ENCODE assay signal across 17 mouse cellular contexts in genomic region chr13:24316563-24316962, GRCm38 (mm10). TPM values are rescaled to one million over a fixed set of nuclear protein-coding genes. Genes with fewer than 3 reads are reported as not detected.
DNase-seq lines count a peak whose midpoint lies in the region; ATAC-seq and TF ChIP-seq lines count a peak whose summit lies in the region.
"Had no signal": no experiment of that assay in that cellular context is flagged by ENCODE, and none has a peak within 500 bp of the region (broad histone marks: within the 10 kb centered on the region; RNA-seq: fewer than 3 reads in every experiment).

No protein-coding gene starts in this region.

- no peaks in the 10 kb centered on the region for H3K27me3 ChIP-seq in forebrain, embryonic 13.5 days
- no peaks in the 10 kb centered on the region for H3K27me3 ChIP-seq in forebrain, embryonic 10.5 days (ENCODE audit: poor library complexity, severe bottlenecking)
- H3K27me3 ChIP-seq: hindbrain, embryonic 12.5 days; limb, embryonic 12.5 days; stomach, embryonic 15.5 days had no signal

- no peak overlapping the region for H3K27ac ChIP-seq in forebrain, embryonic 13.5 days
- H3K27ac ChIP-seq in forebrain, embryonic 10.5 days = no peak overlapping the region
- no peak overlapping the region for H3K27ac ChIP-seq in layer of hippocampus, adult 2 months
- H3K27ac ChIP-seq: hindbrain, embryonic 12.5 days; limb, embryonic 12.5 days; stomach, embryonic 15.5 days had no signal

- 68% methylated on average over 3 of the region's 3 CpGs for WGBS in forebrain, embryonic 13.5 days
- WGBS in forebrain, embryonic 10.5 days = 78% methylated on average over 3 of the region's 3 CpGs

- 0 out of 2 replicates have a peak, but pooled peaks have one; percentile 41 for ATAC-seq in forebrain, embryonic 13.5 days
- no peak for ATAC-seq in granulocyte monocyte progenitor cell, adult 5-6 weeks (replicated peaks; ENCODE audit: poor library complexity, severe bottlenecking)
- ATAC-seq: lung, postnatal 0 days had no signal

- no peaks in the 10 kb centered on the region for H3K36me3 ChIP-seq in forebrain, embryonic 13.5 days (ENCODE audit: poor library complexity, severe bottlenecking)
- H3K36me3 ChIP-seq in forebrain, embryonic 10.5 days (replicated peaks) = no peaks in the 10 kb centered on the region
- H3K36me3 ChIP-seq: hindbrain, embryonic 12.5 days; limb, embryonic 12.5 days; stomach, embryonic 15.5 days had no signal

- DNase-seq in forebrain, embryonic 10.5 days (ENCODE audit: extremely low spot score, low spot score) = no peak
- DNase-seq in layer of hippocampus, adult 2 months (ENCODE audit: low spot score in 2 of 2) = no peak
- no peak for DNase-seq in layer of hippocampus, postnatal 36 days
- peak; percentile 39 for DNase-seq in testis, postnatal 10 days (ENCODE audit: low spot score)
- no peak for DNase-seq in testis, postnatal 14 days (ENCODE audit: low spot score)
- no peak for DNase-seq in thymus, postnatal 4 days
- DNase-seq: gastrocnemius, postnatal 36 days; kidney, adult 18-20 months; kidney, postnatal 4 days had no signal

- TF ChIP-seq CTCF in layer of hippocampus, adult 2 months (conservative IDR thresholded peaks at IDR 0.05) = peak; percentile 69

- H3K4me2 ChIP-seq in forebrain, embryonic 13.5 days = no peak overlapping the region
- H3K4me2 ChIP-seq: hindbrain, embryonic 12.5 days; limb, embryonic 12.5 days; stomach, embryonic 15.5 days had no signal

- H3K9ac ChIP-seq in forebrain, embryonic 13.5 days = no peak overlapping the region
- H3K9ac ChIP-seq: hindbrain, embryonic 12.5 days; limb, embryonic 12.5 days; stomach, embryonic 15.5 days had no signal

- H3K9me3 ChIP-seq in forebrain, embryonic 13.5 days (replicated peaks) = no peaks in the 10 kb centered on the region
- H3K9me3 ChIP-seq in forebrain, embryonic 10.5 days = no peaks in the 10 kb centered on the region
- H3K9me3 ChIP-seq: hindbrain, embryonic 12.5 days; limb, embryonic 12.5 days; stomach, embryonic 15.5 days had no signal

- no peak overlapping the region for H3K4me3 ChIP-seq in forebrain, embryonic 13.5 days
- no peak overlapping the region for H3K4me3 ChIP-seq in forebrain, embryonic 10.5 days
- H3K4me3 ChIP-seq in layer of hippocampus, adult 2 months = no peak overlapping the region
- H3K4me3 ChIP-seq: hindbrain, embryonic 12.5 days; limb, embryonic 12.5 days; myocyte; stomach, embryonic 15.5 days had no signal

- H3K4me1 ChIP-seq in forebrain, embryonic 13.5 days = no peaks in the 10 kb centered on the region
- no peaks in the 10 kb centered on the region for H3K4me1 ChIP-seq in forebrain, embryonic 10.5 days
- H3K4me1 ChIP-seq: hindbrain, embryonic 12.5 days; limb, embryonic 12.5 days; stomach, embryonic 15.5 days had no signal

RNA-seq across cellular contexts. Expression of gene Cmah, which starts 10.6 kb away (rescaled TPM):
- polyA plus RNA-seq in forebrain, embryonic 13.5 days (2015; fragmentation: Nextera tagmentation; extraction: Ambion mirVana) = 0.10 and 0.13 TPM in 2 replicates
- polyA plus RNA-seq in forebrain, embryonic 10.5 days (2016; fragmentation: Nextera tagmentation; extraction: Ambion mirVana) = 0.20 and 0.67 TPM in 2 replicates
- total RNA-seq in layer of hippocampus, adult 2 months (2021) = under 1 TPM; 0.44 to 0.59 TPM
- under 1 TPM; 0.47 to 0.71 TPM for total RNA-seq in layer of hippocampus, postnatal 36 days (2021)
- 0.95 TPM in 1 of 2 replicates, not detected in the other for total RNA-seq in granulocyte monocyte progenitor cell, adult 5-6 weeks (2014; fragmentation: Nextera tagmentation)
- total RNA-seq in granulocyte monocyte progenitor cell, adult 5-6 weeks (2017) = 0.17 and 1.5 TPM in 2 replicates

RNA-seq across cellular contexts. Expression of gene Carmil1, which starts 36.0 kb away (rescaled TPM):
- polyA plus RNA-seq in forebrain, embryonic 13.5 days (2015; fragmentation: Nextera tagmentation; extraction: Ambion mirVana) = 20.6 and 25.4 TPM in 2 replicates
- 20.7 and 21.6 TPM in 2 replicates for polyA plus RNA-seq in forebrain, embryonic 10.5 days (2016; fragmentation: Nextera tagmentation; extraction: Ambion mirVana)
- 10 to 100 TPM; 37.0 to 47.9 TPM for total RNA-seq in layer of hippocampus, adult 2 months (2021)
- 10 to 100 TPM; 46.4 to 47.3 TPM for total RNA-seq in layer of hippocampus, postnatal 36 days (2021)
- 3.6 and 4.5 TPM in 2 replicates for total RNA-seq in granulocyte monocyte progenitor cell, adult 5-6 weeks (2014; fragmentation: Nextera tagmentation)
- total RNA-seq in granulocyte monocyte progenitor cell, adult 5-6 weeks (2017) = 1.5 and 11.0 TPM in 2 replicates
- total RNA-seq: megakaryocyte-erythroid progenitor cell, adult 5-6 weeks had no signal
